26 mouse cellular contexts compared by ENCODE assay signal in the genomic region with DNA sequence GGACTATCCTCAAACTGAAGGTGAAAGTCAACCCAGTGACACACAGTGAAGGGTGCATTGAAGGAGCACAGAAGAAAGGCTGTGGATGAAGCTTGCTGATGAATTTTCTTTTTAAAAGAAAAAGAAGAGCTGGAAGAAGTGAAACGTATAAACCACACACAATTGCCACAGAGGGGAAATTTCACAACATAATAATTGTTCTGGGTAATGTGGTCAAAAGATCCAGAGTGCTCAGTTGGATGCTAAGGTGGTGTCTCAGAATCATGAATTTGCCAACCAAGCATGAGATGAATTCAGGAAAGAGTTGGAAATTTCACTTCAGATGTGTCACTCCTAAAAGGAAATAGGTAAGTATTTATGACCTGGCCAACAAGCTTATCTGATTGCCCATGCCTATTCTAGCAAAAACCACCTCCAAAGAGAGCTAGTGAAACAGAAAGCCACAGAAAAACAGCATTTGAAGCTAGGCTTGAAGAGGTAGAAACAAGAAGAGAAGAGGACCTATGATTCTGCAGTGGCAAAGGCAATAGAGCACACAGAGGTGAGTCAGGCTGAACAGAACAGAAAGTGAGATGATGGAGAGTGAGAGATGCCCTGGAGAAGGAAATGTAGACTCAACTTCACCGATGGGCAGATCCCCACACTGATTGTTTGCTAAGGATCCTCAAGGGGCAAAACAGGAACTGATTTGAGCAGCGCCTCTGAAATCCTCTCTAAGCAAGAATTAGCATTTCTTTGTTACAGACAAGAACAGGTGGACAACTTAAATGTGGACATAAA.
"Had no signal": no experiment of that assay in that cellular context is flagged by ENCODE, and none has a peak within 500 bp of the region (broad histone marks: within the 10 kb centered on the region; RNA-seq: fewer than 3 reads in every experiment).

No protein-coding gene starts in this region.

- H3K4me2 ChIP-seq: heart, embryonic 11.5 days; hindbrain, embryonic 13.5 days; hindbrain, embryonic 15.5 days; kidney, embryonic 15.5 days; limb, embryonic 12.5 days; liver, embryonic 11.5 days; liver, embryonic 13.5 days; liver, embryonic 15.5 days had no signal

- H3K36me3 ChIP-seq: hindbrain, embryonic 13.5 days; hindbrain, embryonic 15.5 days; kidney, embryonic 15.5 days; limb, embryonic 10.5 days; limb, embryonic 12.5 days; liver, embryonic 13.5 days; liver, embryonic 15.5 days had no signal

- H3K27ac ChIP-seq: gastrocnemius, adult 2 months; heart, adult 2 months; hindbrain, embryonic 13.5 days; hindbrain, embryonic 15.5 days; hindbrain, postnatal 0 days; kidney, embryonic 15.5 days; kidney, postnatal 0 days; layer of hippocampus, adult 2 months; left cerebral cortex, adult 2 months; limb, embryonic 10.5 days; limb, embryonic 12.5 days; liver, embryonic 13.5 days; liver, embryonic 15.5 days had no signal

- H3K9ac ChIP-seq: hindbrain, embryonic 13.5 days; hindbrain, embryonic 15.5 days; kidney, embryonic 15.5 days; limb, embryonic 12.5 days; liver, embryonic 13.5 days; liver, embryonic 15.5 days had no signal

- H3K9me3 ChIP-seq: hindbrain, embryonic 13.5 days; hindbrain, embryonic 15.5 days; kidney, embryonic 15.5 days; limb, embryonic 10.5 days; limb, embryonic 12.5 days; liver, embryonic 13.5 days; liver, embryonic 15.5 days had no signal

- DNase-seq: gastrocnemius, adult 2 months; gastrocnemius, postnatal 10 days; gastrocnemius, postnatal 25 days; heart, adult 2 months; heart, postnatal 10 days; heart, postnatal 4 days; kidney, adult 11 months; kidney, adult 2 months; kidney, adult 9 months; kidney, postnatal 14 days; kidney, postnatal 4 days; liver; liver, embryonic 13.5 days had no signal

- H3K4me3 ChIP-seq: gastrocnemius, adult 2 months; heart, adult 2 months; hindbrain, embryonic 13.5 days; hindbrain, embryonic 15.5 days; kidney, embryonic 15.5 days; layer of hippocampus, adult 2 months; left cerebral cortex, adult 2 months; limb, embryonic 10.5 days; limb, embryonic 12.5 days; liver, embryonic 13.5 days; liver, embryonic 15.5 days had no signal

- ATAC-seq: hindbrain, postnatal 0 days; intestine, embryonic 16.5 days had no signal

- H3K27me3 ChIP-seq: hindbrain, embryonic 13.5 days; hindbrain, embryonic 15.5 days; kidney, embryonic 15.5 days; limb, embryonic 12.5 days; liver, embryonic 13.5 days; liver, embryonic 15.5 days had no signal

- H3K4me1 ChIP-seq: hindbrain, embryonic 13.5 days; hindbrain, embryonic 15.5 days; kidney, embryonic 15.5 days; limb, embryonic 10.5 days; limb, embryonic 12.5 days; liver, embryonic 13.5 days; liver, embryonic 15.5 days had no signal
